Mouse (Mus musculus) ES-E14 (cell line): ENCODE measurements around the gene Foxd3. TPM values are rescaled to one million over a fixed set of nuclear protein-coding genes. Genes with fewer than 3 reads are reported as not detected.

ENCODE experiments used
- DNase-seq: peaks from one replicate; pipeline ENCODE4 v3.0.0-alpha.2; 2013; ENCODE audit warnings: low read depth, low spot score
- H3K27ac ChIP-seq: 2 replicates; pipeline ENCODE4 v1.5.1; 2012; ENCODE audit warnings: low read depth, mild to moderate bottlenecking, low read length, moderate library complexity, mixed read lengths; ENCODE audit not compliant: poor library complexity, insufficient read depth, severe bottlenecking
- H3K36me3 ChIP-seq: 2 replicates; pipeline ENCODE4 v1.6.1; 2012; ENCODE audit warnings: mild to moderate bottlenecking, low read length, moderate library complexity, mixed read lengths; ENCODE audit not compliant: control insufficient read depth, poor library complexity, insufficient read depth, severe bottlenecking
- H3K4me1 ChIP-seq, 2 experiments: fragments of 150-350 bp in 1 of 2; sonication (generic) in 1 of 2; 2 replicates each; pipeline ENCODE4 v1.6.1; 2012; ENCODE audit warnings: low read length in 2 of 2, mild to moderate bottlenecking in 1 of 2, mixed read lengths in 1 of 2; ENCODE audit not compliant: control insufficient read depth in 2 of 2, insufficient read depth in 2 of 2, poor library complexity in 1 of 2
- H3K4me3 ChIP-seq, 2 experiments: fragments of 150-350 bp in 1 of 2; sonication (generic) in 1 of 2; 2 replicates each; pipeline ENCODE4 v1.5.1; 2012; ENCODE audit warnings: low read length in 2 of 2, low read depth in 1 of 2, mild to moderate bottlenecking in 1 of 2, mixed read lengths in 1 of 2; ENCODE audit not compliant: insufficient read depth in 1 of 2, poor library complexity in 1 of 2, severe bottlenecking in 1 of 2
- H3K9ac ChIP-seq: 2 replicates; pipeline ENCODE4 v1.6.1; 2012; ENCODE audit warnings: low read depth, mild to moderate bottlenecking, low read length, mixed read lengths; ENCODE audit not compliant: poor library complexity, insufficient read depth, severe bottlenecking
- H3K9me3 ChIP-seq: fragments of 150-350 bp; sonication (generic); 2 replicates; pipeline ENCODE4 v1.6.1; 2012; ENCODE audit warnings: low read depth, mild to moderate bottlenecking, low read length; ENCODE audit not compliant: control insufficient read depth, insufficient read depth
- CHD2 ChIP-seq: IDR thresholded peaks from 2 replicates; pipeline ENCODE4 v1.6.1; 2014; ENCODE audit warnings: mild to moderate bottlenecking, low read depth, low read length, inconsistent platforms
- HCFC1 ChIP-seq: IDR thresholded peaks from 2 replicates; pipeline ENCODE4 v1.6.1; 2012; ENCODE audit warnings: low read length, inconsistent platforms, borderline replicate concordance; ENCODE audit not compliant: insufficient read depth
- MAFK ChIP-seq: IDR thresholded peaks from 2 replicates; pipeline ENCODE4 v1.6.1; 2014; ENCODE audit warnings: mild to moderate bottlenecking, low read depth, low read length, inconsistent platforms; ENCODE audit not compliant: insufficient read depth
- ZC3H11A ChIP-seq: IDR thresholded peaks from 2 replicates; pipeline ENCODE4 v1.6.1; 2012; ENCODE audit warnings: low read depth, mild to moderate bottlenecking, inconsistent platforms, low read length, borderline replicate concordance
- ZNF384 ChIP-seq: IDR thresholded peaks from 2 replicates; pipeline ENCODE4 v1.6.1; 2012; ENCODE audit warnings: low read depth, low read length, inconsistent platforms
- in situ Hi-C, 2 experiments: fragments of 600-800 bp; cut with MboI; formaldehyde crosslinking; loops; one replicate each; pipeline ENCODE4 v1.15.1; 2025; ENCODE audit warnings: low sequenced_read_pairs in 2 of 2, inconsistent platforms in 1 of 2; ENCODE audit not compliant: unreplicated experiment in 2 of 2
- total RNA-seq: library from RNA; depleted of rRNA; stranded (reverse); fragments of 300-350 nt; gene quantifications from 2 replicates; pipeline ENCODE4 v1.2.3, GENCODE M21; 2012

Foxd3 gene
- total RNA-seq, 1 experiment, result 26.1 TPM

DNA sequence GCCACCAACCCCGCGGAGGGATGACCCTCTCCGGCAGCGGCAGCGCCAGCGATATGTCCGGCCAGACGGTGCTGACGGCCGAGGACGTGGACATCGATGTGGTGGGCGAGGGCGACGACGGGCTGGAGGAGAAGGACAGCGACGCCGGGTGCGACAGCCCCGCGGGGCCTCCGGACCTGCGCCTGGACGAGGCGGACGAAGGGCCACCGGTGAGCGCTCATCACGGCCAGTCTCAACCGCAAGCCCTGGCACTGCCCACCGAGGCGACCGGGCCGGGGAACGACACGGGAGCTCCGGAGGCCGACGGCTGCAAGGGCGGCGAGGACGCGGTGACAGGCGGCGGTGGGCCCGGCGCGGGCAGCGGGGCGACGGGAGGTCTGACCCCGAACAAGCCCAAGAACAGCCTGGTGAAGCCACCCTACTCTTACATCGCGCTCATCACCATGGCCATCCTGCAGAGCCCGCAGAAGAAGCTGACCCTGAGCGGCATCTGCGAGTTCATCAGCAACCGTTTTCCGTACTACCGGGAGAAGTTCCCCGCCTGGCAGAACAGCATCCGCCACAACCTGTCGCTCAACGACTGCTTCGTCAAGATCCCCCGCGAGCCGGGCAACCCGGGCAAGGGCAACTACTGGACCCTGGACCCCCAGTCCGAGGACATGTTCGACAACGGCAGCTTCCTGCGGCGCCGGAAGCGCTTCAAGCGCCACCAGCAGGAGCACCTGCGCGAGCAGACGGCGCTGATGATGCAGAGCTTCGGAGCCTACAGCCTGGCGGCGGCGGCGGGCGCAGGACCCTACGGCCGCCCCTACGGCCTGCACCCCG, 718 bp downstream of the Foxd3 start:
- no peak for DNase-seq
- in situ Hi-C loops, result no loop called here
- peak overlapping the region; percentile 70 for H3K9ac ChIP-seq
- H3K27ac ChIP-seq, result no peak overlapping the region
- no peaks in the 10 kb centered on the region for H3K9me3 ChIP-seq
- peaks cover 4 to 5% of the 10 kb centered on the region in 2 experiments; a peak in 3 of 4 replicates for H3K4me1 ChIP-seq
- H3K36me3 ChIP-seq, result no peaks in the 10 kb centered on the region; the same call in 1 of the 2 replicates
- no peak for TF ChIP-seq MAFK
- no peak for TF ChIP-seq HCFC1
- TF ChIP-seq ZNF384, result no peak
- no peak for TF ChIP-seq CHD2
- TF ChIP-seq ZC3H11A, result no peak
- peak overlapping the region; percentile 54 to 77 for H3K4me3 ChIP-seq

DNA sequence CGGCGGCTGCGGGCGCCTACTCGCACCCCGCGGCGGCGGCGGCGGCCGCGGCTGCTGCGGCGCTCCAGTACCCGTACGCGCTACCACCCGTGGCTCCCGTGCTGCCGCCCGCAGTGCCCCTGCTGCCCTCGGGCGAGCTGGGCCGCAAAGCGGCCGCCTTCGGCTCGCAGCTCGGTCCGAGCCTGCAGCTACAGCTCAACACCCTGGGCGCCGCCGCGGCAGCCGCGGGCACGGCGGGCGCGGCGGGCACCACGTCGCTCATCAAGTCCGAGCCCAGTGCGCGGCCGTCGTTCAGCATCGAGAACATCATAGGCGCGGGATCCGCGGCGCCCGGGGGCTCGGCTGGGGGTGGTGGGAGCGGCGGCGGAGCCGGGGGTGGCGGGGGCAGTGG, 1.3 kb downstream of the Foxd3 start:
- Histone ChIP-seq H3K9ac (peak overlapping the region; percentile 70), H3K27ac (no peak overlapping the region), H3K9me3 (no peaks in the 10 kb centered on the region), H3K36me3 (no peaks in the 10 kb centered on the region; the same call in 1 of the 2 replicates), H3K4me1 (peaks cover 4 to 5% of the 10 kb centered on the region in 2 experiments; a peak in 3 of 4 replicates), H3K4me3 (peak overlapping the region; percentile 54 to 77)
- DNase-seq, result no peak
- no peak for TF ChIP-seq CHD2
- in situ Hi-C loops, result no loop called here

DNA sequence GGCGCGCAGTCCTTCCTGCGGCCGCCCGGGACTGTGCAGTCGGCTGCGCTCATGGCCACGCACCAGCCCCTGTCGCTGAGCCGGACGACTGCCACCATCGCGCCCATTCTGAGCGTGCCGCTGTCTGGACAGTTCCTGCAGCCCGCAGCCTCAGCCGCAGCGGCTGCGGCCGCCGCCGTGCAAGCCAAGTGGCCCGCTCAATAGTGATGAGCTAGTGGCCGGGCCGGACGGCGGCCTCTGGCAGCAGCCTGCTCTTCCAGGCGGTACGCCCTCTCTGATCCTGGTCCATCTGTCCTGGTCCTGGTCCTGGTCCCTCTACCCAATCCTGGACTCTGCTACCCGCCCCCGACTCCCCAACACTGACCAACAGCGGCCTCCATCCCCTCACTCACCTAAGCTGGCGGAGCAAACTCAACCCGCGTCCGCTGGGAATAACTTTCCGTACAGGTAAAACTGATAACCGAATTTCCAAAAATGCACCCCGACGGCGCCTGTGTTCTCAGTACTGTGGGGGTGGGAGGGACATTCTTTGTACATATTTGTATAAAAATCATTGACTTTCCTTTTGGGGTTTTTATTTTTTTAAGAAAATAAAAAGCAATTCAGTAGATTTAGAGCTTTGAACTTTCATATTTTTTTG, 1.9 kb downstream of the Foxd3 start:
- H3K9ac ChIP-seq, result peak overlapping the region; percentile 70
- no peak for DNase-seq
- peak overlapping the region; percentile 54 to 77 for H3K4me3 ChIP-seq
- in situ Hi-C loops, result no loop called here
- no peak for TF ChIP-seq CHD2
- TF ChIP-seq HCFC1, result no peak
- no peak for TF ChIP-seq ZNF384
- no peak for TF ChIP-seq ZC3H11A
- no peak for TF ChIP-seq MAFK
- H3K36me3 ChIP-seq, result no peaks in the 10 kb centered on the region; the same call in 1 of the 2 replicates
- H3K4me1 ChIP-seq, result peaks cover 4 to 8% of the 10 kb centered on the region in 2 experiments; a peak in 3 of 4 replicates
- no peaks in the 10 kb centered on the region for H3K9me3 ChIP-seq
- no peak overlapping the region for H3K27ac ChIP-seq

DNA sequence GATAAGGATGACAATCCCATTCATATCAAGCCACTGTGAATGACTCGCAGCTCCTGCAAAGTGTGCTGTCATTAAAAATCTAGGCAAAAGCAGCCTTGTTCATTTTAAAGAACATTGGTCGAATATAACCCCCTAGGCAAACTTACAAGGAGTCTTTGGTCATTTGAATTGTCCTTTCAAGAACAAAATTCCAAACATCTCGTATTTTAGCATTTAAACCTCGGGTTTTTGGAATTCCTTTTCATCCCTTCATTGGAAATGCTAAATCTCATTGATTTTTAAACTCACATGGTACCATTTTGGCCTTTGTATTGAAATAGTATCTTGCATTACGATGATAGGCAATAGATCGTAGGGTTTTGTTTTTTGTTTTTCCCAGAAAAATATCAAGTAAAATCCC, 2.8 kb downstream of the Foxd3 start:
- Histone ChIP-seq H3K4me3 (no peak overlapping the region), H3K9ac (no peak overlapping the region), H3K4me1 (peaks cover 4 to 11% of the 10 kb centered on the region in 2 experiments; a peak in 3 of 4 replicates), H3K36me3 (no peaks in the 10 kb centered on the region; the same call in 1 of the 2 replicates), H3K9me3 (no peaks in the 10 kb centered on the region), H3K27ac (no peak overlapping the region)
- in situ Hi-C loops, result no loop called here
- TF ChIP-seq HCFC1 (no peak), CHD2 (no peak), MAFK (no peak), ZNF384 (no peak), ZC3H11A (no peak)
- DNase-seq, result no peak
